Mouse (Mus musculus) CH12F3 (cell line): Measurements from ENCODE around the gene Rp9.
"Not testable (repeated sequence)": the region's sequence is repeated elsewhere in the genome, so short reads cannot be mapped to it uniquely, and the experiment has no call there.

ENCODE experiments used
- in situ Hi-C: fragments of 300-500 bp; cut with MboI; formaldehyde crosslinking; loops from 2 replicates; pipeline ENCODE4 v1.14.3; 2020; ENCODE audit warnings: low sequenced_read_pairs

Rp9 gene

DNA sequence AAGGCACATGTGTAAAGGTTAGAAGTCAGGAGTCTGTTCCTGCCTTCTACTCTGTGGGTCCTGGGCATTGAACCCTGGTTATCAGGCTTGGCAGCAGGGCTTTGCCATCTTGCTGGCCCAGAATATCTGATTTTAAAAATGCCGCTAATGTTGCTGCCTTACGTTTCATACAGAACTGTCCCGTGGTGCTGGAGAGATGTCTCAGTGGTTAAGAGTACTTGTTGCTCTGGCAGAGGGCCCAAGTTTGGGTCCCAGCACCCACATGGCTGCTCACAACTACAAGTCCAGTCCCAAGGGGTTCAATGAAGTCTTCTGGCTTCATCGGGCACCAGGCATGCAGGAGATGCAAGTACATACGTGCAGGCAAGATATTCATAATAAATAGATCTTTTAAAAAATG, 3.3 kb downstream of the Rp9 start:
- in situ Hi-C loops, result no loop called here

DNA sequence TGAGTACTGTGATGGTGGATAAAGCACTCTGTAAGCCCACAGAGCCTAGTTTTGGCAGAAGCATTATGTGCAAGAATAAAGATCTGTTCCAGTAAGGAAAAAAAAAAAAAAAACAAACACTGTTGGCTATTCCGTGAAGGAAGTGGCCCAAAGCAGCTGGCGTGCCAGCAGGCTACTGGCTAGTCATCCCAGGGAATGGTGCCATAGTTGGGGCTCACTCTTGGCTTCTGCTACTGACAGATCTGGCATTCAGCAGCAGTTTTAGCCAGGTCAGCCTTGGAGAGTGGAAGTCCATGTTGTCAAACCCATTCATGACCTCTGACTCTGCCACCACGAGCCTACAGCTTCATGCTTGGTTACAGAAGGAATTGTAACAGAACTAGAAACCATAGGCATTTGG, 7.6 kb downstream of the Rp9 start:
- in situ Hi-C loops, result no loop called here

DNA sequence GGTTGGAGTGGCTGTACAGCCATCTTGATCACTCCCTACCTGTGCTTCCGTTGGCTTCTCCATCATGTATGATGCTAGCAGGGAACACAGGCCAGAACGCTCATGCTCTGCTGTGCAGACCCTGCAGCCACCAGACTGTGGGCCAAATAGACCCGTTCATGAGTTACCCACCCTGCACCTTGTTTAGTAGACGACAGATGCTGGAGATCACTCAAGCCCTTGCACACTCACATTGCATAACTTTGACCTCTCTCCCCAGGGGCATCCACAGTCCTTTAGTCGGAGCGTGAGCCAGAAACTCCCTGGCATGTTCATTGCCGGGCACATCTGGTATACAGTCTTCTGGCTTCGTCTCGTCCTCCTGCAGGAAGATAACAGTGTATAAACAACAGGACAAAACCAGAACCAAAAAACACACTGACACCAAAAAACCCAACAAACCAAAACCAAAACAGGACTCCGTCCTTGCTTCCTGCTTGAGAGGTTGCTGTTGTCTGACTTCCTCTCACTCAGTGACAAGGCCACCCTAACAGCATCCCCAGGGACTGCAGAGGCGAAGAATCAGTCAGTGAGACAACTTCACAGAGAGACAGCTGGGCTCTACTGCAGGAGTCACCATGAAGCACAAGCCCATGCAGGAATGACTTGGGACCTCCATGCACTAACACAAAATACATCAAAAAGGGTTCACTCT, 12.3 kb downstream of the Rp9 start:
- in situ Hi-C loops, result no loop called here

DNA sequence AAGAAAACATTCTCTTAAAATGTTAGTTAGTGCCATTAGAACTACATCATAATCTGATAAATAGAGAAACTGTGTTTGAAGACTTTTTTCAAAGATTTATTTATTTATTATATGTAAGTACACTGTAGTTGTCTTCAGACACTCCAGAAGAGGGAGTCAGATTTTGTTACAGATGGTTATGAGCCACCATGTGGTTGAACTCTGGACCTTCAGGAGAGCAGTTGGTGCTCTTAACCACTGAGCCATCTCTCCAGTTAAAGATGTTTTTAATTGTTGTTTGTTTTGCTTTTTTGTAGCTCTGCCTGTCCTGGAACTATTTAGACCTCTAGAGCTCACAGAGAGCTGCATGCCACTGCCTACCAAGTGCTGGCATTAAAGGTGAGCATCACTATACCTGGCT, 14.5 kb downstream of the Rp9 start:
- in situ Hi-C loops, result no loop called here

DNA sequence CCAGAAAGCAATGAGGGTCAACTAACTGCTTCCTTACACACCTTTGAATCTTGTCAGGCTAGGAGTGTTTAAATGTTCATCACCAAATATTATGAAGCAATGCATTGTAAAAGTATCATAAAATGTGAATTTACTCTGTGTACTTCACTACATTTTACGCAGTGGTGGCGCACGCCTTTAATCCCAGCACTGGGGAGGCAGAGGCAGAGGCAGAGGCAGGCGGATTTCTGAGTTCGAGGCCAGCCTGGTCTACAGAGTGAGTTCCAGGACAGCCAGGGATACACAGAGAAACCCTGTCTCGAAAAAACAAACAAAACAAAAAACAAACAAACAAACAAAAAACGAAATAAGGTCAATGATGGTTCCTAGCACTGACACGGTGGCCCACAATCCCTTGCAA, 15.6 kb downstream of the Rp9 start, which contains the start of gene Gm17545:
TSS of gene Gm17545 (plus strand) at position 301 of the 400 bp plus-strand sequence.
- in situ Hi-C loops, result not testable (repeated sequence)

DNA sequence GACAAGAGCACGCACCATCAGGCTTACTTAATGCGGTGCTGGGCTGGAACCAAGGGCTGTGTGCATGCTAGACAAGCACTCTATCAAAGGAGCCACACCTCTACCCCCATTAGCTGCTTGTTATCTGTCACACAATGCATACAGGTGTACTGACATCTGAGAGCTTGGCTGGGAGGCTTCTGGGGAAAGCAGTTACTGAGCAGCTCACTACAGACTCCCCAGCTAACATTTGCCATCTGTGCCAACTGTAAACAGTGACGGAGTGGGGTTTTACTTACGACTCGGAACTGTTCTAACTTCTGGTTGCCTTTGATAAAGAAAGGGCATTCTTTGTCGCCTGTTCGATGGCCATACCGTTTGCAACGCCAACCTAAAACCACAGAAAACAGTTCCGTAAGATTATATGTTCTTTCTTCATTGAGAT, 16.0 kb downstream of the Rp9 start:
- in situ Hi-C loops, result no loop called here

DNA sequence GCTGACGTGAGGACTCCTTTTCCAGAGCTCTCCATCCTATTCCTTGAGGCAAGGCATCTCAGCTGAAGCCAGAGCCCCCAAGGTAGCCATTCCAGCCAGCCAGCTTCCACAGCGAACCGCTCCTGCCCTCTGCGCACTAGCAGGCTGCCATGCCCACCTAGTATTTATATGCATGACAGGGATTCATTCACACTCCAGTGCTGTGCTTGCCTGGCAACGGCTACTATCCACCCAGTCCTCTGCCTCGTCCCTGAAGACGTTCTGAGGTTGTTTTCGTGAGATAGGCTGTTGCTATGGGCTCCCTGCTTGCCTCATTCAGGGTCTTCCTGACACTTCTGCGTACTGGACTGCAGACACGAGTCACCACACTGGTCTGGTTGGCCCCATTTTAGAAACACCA, 16.8 kb downstream of the Rp9 start:
- in situ Hi-C loops, result no loop called here

DNA sequence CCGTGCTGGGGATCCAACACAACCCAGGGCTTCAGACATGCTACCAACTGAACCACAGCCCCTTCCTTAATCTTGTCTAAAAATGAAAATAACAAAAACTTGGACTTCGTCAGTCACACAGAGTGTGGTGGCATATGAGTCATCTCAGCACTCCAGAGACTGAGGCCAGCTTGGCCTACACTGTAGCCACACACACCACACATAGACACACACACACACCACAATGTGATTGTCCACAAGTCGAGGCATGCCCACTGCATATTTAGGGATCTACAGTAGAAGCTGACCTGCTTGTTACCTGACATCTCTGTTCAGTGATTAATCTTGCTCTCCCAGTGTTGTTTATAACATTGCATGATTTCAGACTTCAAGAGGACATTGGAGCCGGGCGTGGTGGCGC, 20.3 kb downstream of the Rp9 start:
- in situ Hi-C loops, result no loop called here

DNA sequence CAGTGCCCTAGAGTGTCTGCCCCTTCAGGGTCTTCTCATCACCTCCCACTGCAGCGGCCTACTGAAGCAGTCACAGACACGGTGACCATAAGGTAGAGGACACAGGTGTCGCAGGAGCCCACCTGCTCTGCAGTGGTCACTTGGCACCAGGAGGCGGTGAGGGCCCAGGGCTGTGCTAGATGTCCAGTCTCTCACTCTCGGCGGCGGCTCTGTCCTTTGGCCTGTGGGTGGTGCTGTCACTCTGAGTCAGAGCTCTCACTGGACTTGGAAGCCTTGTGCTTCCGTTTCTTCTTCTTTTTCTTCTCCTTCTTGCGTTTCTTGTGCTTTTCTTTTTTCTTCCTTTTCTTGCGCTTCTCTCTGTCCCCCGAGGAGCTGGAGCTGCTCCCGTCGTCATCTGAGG, 21.1 kb downstream of the Rp9 start:
- in situ Hi-C loops, result no loop called here

DNA sequence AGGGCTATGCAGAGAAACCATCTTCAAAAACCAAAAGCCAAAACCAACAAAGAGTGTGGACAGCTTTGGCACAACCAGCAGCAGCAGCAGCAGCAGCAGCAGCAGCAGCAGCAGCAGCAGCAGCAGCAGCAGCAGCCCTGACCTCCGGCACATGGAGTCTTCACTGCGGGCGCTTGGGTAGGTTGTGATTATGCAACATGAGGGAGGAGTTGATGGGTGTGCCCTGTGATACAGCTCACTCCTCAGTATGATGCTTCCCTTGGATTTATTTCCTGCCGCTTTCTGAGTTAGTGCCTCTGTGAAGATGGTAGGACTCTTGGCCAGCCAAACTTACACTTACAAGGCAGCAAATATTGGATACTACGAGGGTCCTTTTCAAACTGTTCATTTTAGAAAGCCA, 22.3 kb downstream of the Rp9 start:
- in situ Hi-C loops, result no loop called here

DNA sequence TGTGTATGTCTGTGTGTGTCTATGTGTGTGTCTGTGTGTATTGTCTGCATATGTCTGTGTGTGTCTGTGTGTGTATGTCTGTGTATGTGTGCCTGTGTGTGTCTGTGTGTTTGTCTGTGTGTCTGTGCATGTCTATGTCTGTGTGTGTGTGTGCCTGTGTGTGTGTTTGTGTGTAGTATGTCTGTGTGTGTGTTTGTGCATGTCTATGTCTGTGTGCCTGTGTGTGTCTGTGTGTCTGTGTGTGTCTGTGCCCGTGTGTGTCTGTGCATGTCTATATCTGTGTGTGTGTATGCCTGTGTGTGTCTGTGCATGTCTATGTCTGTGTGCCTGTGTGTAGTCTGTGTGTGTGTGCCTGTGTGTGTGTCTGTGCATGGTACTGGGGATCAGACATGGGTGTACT, 24.4 kb downstream of the Rp9 start:
- in situ Hi-C loops, result no loop called here

DNA sequence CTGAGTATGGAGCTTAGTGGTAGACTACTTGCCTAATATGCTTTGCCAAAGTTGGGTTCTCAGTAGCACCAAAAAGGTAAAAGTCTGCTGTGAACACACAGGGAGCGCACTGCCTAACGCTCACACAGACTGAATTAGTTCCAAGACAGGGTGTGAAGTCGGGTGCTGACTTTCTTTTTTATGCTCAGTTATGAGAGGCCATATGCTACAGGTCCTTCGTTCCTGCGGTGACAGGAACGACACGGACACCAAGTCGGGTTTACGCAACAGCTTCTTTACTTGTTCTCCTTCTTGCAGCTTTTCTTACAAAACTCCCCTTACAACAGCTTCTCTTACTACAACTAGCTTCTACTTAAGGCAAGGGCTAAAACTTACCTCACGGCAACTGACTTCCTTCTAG, 26.4 kb downstream of the Rp9 start:
- in situ Hi-C loops, result no loop called here

DNA sequence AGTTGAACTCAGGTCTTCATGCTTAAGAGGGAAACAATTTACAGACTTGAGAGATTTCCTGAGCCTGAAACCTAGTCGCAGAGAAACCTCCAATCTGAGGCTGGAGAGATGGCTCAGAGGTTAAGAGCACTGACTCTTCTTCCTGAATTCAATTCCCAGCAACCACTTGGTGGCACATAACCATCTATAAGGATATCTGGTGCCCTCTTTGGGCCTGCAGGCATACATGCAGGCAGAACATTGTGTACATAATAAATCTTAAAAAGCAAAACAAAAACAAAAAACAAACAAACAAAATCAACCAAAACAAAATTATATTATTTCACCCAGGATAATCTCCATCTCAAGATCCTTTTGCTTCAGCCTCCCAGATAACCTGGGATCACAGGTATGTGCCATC, 30.7 kb downstream of the Rp9 start:
- in situ Hi-C loops, result no loop called here

DNA sequence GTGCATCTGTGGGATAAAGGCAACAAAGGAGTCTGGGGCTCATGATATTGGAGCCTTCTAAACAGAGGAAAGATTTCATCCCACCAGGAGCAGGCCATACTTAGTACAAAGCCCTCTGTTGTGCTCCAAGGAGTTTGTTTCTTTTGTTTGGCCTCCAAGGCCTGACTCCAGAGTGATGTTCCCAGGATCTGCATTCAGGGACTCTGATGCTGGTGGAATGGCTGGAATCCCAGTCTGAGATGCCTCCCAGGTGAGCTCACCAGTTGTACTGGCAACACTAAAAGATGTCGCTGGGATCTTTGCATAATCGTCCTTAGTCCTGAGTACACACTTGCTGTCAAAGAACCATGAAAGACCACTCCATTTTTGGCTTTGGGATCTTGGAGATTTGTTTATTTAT, 35.4 kb downstream of the Rp9 start:
- in situ Hi-C loops, result no loop called here

DNA sequence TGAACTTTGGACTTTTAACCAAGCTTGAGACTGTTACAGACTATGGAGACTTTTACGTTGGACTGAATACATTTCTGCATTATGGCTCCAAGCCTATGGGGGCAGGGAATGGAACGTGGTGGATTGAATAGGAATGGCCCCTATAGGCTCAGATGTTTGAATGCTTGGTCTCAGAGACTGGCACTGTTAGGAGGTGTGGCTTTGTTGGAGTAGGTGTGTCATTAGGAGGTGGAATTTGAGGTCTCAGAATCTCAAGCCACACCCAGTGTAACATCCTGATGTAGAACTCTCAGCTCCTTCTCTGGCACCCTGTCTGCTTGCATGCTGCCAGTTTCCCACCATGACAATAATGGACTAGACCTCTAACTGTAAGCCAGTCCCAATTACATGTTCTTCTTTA, 36.3 kb downstream of the Rp9 start:
- in situ Hi-C loops, result no loop called here

DNA sequence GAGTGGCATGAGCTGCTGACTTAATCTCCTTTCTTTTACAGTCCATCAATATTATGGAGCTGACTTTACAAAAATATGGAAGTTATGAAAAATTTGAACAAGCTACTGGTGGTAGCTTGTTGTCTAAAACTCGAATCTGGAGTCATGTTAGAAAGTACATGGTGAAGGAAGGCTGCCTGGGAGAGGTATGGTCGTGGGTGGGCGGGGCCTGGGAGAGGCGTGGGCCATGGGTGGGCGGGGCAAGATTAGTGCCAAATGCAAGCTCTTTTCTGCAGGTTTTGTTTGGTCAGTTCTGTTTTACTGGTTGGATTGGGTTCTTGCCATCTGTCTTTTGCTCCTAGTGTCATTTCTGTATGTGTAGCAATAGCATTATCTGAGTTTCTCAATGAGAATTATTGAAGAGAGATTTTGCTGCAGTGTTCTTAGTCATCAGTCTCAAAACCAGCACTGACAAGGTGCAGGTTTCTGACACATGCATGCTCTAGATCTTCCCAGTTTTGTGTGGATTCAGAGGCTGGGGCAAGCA, 39.2 kb downstream of the Rp9 start:
- in situ Hi-C loops, result no loop called here

DNA sequence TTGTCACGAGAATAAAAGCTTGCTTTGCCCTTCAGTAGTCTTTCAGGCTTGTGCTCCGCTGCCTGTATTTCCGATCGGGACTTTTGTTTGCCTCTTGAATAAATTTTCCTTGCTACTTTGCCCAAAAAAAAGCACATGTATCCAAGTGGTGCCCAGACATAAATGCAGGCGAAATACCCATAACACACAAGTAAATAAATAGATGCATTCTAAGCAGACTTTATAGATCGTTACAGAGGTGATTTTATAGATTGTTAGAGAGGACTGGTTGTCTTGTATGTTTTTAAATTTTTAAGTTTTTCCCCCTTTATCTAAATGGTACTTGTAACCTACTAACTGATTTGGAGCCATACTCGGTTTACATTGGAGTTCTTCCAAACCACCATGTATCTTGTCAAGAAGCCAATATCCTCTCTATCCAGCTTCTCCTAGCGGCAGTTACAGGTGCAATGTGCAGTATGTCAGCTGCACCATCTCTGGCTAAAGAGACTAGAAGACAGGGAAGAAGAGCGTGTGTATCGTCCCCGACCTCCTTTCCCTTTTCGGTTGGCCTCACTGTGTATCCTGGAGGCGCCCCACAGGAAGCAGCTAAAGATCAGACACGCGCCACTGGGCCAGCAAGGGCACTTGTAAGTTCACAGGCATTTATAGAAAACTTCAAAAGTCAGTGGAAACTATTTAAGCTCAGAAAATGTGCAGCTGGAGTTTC, 39.9 kb downstream of the Rp9 start:
- in situ Hi-C loops, result no loop called here

DNA sequence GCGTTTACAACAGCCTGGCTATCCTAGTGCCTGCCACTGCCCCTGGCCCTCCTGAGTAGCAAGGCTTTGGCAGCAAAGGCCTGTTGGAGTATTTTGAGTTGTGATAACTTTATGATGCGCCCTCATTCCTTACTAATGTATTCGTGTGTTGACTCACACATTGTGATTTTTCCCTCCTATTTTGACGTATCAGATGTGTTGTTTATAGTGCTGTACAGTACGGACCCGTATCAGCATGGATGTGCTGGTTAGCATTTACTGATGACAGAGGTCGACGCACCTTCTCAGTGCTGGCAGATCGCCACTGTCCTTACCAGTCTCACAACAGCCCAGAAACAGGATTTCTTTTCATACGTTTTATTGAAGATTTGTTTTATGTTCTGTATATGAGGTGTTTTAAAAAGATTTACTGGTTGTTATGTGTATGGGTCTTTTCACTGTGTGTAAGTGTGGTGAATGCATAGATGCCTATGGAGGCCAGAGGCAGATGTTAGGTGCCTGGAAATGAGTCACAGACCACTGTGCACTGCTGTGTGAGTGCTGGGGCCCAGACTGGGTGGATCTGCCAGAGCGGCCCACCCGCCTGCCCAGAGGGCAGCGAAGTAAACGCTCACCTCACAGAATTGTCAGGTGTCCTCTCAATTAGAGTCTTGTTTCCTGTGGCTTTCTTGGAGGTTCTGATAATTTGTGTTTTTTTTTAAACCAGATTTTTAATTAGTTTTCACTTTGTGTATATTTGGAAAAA, 40.7 kb downstream of the Rp9 start:
- in situ Hi-C loops, result no loop called here

DNA sequence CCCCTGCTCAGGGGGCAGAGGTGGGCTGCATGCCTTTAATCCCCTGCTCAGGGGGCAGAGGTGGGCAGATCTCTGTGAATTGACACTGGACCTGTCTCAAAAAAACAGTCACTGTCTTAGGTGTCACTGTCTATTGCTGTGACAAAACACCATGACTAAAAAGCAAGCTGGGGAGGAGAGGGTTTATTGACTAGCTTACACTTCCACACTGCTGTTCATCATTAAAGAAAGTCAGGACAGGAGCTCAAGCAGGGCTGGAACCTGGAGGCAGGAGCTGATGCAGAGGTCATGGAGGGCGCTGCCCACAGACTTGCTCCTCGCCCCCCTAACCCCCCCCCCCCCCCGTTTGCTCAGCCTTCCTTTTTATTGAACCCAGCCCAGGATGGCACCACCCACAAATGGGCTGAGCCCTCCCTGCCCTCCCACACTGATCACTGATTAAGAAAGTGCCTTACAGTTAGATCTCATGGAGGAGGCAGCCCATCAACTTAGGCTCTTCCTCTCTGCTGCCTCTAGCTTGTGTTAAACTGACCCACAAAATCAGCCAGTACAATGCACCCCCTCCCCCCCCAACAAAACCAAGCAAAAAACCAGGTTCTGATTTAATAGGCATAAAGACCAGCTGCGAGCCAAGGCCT, 41.4 kb downstream of the Rp9 start:
- in situ Hi-C loops, result no loop called here

DNA sequence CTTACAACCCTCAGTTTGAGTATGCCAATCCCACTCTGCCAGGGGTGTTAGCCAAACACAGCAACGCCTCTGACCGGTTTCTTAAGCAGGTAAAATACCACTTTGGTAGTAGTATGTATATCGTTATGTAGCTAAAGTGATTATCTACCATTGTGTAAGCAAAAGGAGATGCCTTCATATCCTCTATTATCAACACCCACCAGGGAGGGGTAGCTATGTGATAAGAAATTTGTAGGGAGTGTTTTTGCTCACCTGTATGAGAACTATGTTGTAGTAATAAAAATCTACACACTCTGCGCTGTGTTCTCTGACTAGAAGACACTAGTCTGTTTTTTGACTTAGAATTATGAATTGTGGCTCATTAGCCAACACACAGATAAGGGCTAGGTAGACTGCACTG, 44.8 kb downstream of the Rp9 start:
- in situ Hi-C loops, result no loop called here

DNA sequence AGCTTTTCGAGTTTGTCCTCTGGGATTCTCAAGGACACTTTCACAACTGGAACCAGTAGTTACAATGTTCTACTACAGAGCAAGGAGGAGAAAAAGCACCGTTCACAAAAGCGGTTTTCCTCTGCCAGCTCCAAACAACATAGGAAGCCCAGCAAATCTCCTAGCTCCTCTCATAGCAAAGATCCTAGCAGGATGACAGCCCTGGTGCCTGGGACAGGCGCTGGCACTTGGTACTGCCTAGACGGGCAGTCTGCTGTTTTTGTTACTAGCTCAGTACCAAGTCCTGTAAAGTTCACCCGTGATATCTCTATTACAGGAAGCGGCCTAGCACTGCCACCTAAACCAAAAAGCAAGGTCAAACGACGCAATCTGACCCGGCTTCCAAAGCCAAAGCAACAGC, 45.3 kb downstream of the Rp9 start:
- in situ Hi-C loops, result no loop called here
